Mouse (Mus musculus) left cerebral cortex, adult 8-10 months (tissue): ENCODE results near the gene Moxd1. TPM values are rescaled to one million over a fixed set of nuclear protein-coding genes. Genes with fewer than 3 reads are reported as not detected.

Source experiments
- total RNA-seq, 4 experiments: library from RNA; stranded (reverse); gene quantifications; 2 replicates each; pipeline ENCODE4 v1.2.4; 2022

The Moxd1 gene
- total RNA-seq, 4 experiments from 2014 or later = 5.8 to 10.4 (median 8.0) TPM

Other genes starting within 250 kb of the Moxd1 start
- not detected for gene Taar6, start 237.9 kb upstream of the Moxd1 start, total RNA-seq
- not detected for gene Taar7a, start 230.0 kb upstream of the Moxd1 start, total RNA-seq
- gene Taar7b, start 223.6 kb upstream of the Moxd1 start, total RNA-seq = not detected
- not detected for gene Taar7d, start 196.3 kb upstream of the Moxd1 start, total RNA-seq
- not detected for gene Taar7e, start 185.9 kb upstream of the Moxd1 start, total RNA-seq
- gene Taar7f, start 174.0 kb upstream of the Moxd1 start, total RNA-seq = not detected
- gene Taar8a, start 147.0 kb upstream of the Moxd1 start, total RNA-seq = not detected
- gene Taar8b, start 131.2 kb upstream of the Moxd1 start, total RNA-seq = not detected
- gene Taar8c, start 121.6 kb upstream of the Moxd1 start, total RNA-seq = not detected
- not detected for gene Taar9, start 114.0 kb upstream of the Moxd1 start, total RNA-seq
- 100 to 1,000 TPM; 127 to 149 (median 139) TPM for gene Stx7, start 74.2 kb upstream of the Moxd1 start, total RNA-seq